In the genomic region with DNA sequence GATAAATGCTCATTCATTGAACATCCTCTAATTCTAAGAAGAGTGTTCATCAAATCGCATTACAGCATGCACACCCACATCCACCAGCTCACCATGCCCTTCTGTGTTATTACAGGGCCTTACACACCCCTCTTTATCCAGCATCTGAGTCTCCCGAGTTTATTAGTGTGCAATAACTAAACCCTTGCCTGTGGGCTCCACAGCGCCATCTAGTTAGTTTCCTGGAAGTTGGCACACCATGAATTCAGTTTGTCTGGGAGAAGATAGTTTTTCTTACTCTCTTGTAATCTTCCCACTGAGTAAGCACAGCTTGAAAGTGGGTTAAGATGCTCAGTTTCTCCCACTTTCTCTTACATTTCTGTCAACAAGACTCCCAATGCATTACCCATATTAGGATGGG, we compare ENCODE assay signal across 10 mouse cellular contexts.
A peak's percentile ranks its signal among the peaks of the same experiment; 100 is the strongest.
DNase-seq lines count a peak whose midpoint lies in the region; ATAC-seq and TF ChIP-seq lines count a peak whose summit lies in the region.
"Had no signal": no experiment of that assay in that cellular context is flagged by ENCODE, and none has a peak within 500 bp of the region (broad histone marks: within the 10 kb centered on the region; RNA-seq: fewer than 3 reads in every experiment).

No protein-coding gene starts in this region.

- TF ChIP-seq EP300 in liver, postnatal 0 days (IDR thresholded peaks at IDR 0.05; ENCODE audit: low read depth): no peak

- no peak for DNase-seq in forebrain, postnatal 0 days
- no peak for DNase-seq in liver, postnatal 0 days
- no peak for DNase-seq in liver, embryonic 11.5 days (ENCODE audit: low spot score)
- DNase-seq in R1 (ENCODE audit: low read depth, low spot score): peak; percentile 19
- peak; percentile 22 for DNase-seq in lung, postnatal 14 days
- DNase-seq in forebrain, embryonic 14.5 days (ENCODE audit: low spot score): no peak
- DNase-seq in spleen, adult 18-20 months: no peak
- DNase-seq: cerebellum, adult 9-11 months had no signal

- H3K4me3 ChIP-seq in forebrain, postnatal 0 days (ENCODE audit: low read depth, low read length): no peak overlapping the region
- no peak overlapping the region for H3K4me3 ChIP-seq in forebrain, embryonic 15.5 days
- no peak overlapping the region for H3K4me3 ChIP-seq in liver, postnatal 0 days (ENCODE audit: low read depth, low read length)
- H3K4me3 ChIP-seq in liver, embryonic 11.5 days (ENCODE audit: low read depth, low read length): no peak overlapping the region
- no peak overlapping the region for H3K4me3 ChIP-seq in forebrain, embryonic 14.5 days (ENCODE audit: low read depth, low read length)
- H3K4me3 ChIP-seq: limb, embryonic 15.5 days had no signal

- no peaks in the 10 kb centered on the region for H3K9me3 ChIP-seq in forebrain, postnatal 0 days (ENCODE audit: low read length)
- H3K9me3 ChIP-seq in forebrain, embryonic 15.5 days: no peaks in the 10 kb centered on the region
- H3K9me3 ChIP-seq in liver, postnatal 0 days (ENCODE audit: low read length): no peaks in the 10 kb centered on the region
- no peaks in the 10 kb centered on the region for H3K9me3 ChIP-seq in liver, embryonic 11.5 days (ENCODE audit: control insufficient read depth, low read length)
- H3K9me3 ChIP-seq in forebrain, embryonic 14.5 days (replicated peaks; ENCODE audit: control insufficient read depth, low read length): no peaks in the 10 kb centered on the region
- H3K9me3 ChIP-seq: limb, embryonic 15.5 days had no signal

- H3K9ac ChIP-seq in forebrain, postnatal 0 days: no peak overlapping the region
- no peak overlapping the region for H3K9ac ChIP-seq in forebrain, embryonic 15.5 days (replicated peaks)
- H3K9ac ChIP-seq in liver, postnatal 0 days (replicated peaks): no peak overlapping the region
- no peak overlapping the region for H3K9ac ChIP-seq in liver, embryonic 11.5 days (ENCODE audit: low read depth, low read length)
- H3K9ac ChIP-seq in forebrain, embryonic 14.5 days (ENCODE audit: low read length): no peak overlapping the region
- H3K9ac ChIP-seq: limb, embryonic 15.5 days had no signal

- WGBS in forebrain, postnatal 0 days: 62% methylated on average over 3 of the region's 3 CpGs
- WGBS in forebrain, embryonic 15.5 days: 66% methylated on average over 3 of the region's 3 CpGs
- 51% methylated on average over 3 of the region's 3 CpGs for WGBS in liver, postnatal 0 days (ENCODE audit: insufficient replicate concordance)
- 56% methylated on average over 3 of the region's 3 CpGs for WGBS in liver, embryonic 11.5 days
- 56% methylated on average over 3 of the region's 3 CpGs for WGBS in forebrain, embryonic 14.5 days

- H3K36me3 ChIP-seq in forebrain, postnatal 0 days (ENCODE audit: insufficient read depth): no peaks in the 10 kb centered on the region
- no peaks in the 10 kb centered on the region for H3K36me3 ChIP-seq in forebrain, embryonic 15.5 days
- no peaks in the 10 kb centered on the region for H3K36me3 ChIP-seq in liver, postnatal 0 days (replicated peaks; ENCODE audit: insufficient read depth, low read length)
- H3K36me3 ChIP-seq in liver, embryonic 11.5 days (ENCODE audit: control insufficient read depth, insufficient read depth, low read length): no peaks in the 10 kb centered on the region
- H3K36me3 ChIP-seq in forebrain, embryonic 14.5 days (ENCODE audit: control insufficient read depth, insufficient read depth, low read length): no peaks in the 10 kb centered on the region
- H3K36me3 ChIP-seq: limb, embryonic 15.5 days had no signal

- no peak overlapping the region for H3K27ac ChIP-seq in forebrain, postnatal 0 days (ENCODE audit: low read depth, low read length)
- H3K27ac ChIP-seq in forebrain, embryonic 15.5 days (replicated peaks): no peak overlapping the region
- H3K27ac ChIP-seq in liver, postnatal 0 days (ENCODE audit: low read depth): no peak overlapping the region
- H3K27ac ChIP-seq in liver, embryonic 11.5 days (ENCODE audit: low read depth, low read length): no peak overlapping the region
- H3K27ac ChIP-seq in forebrain, embryonic 14.5 days (ENCODE audit: low read depth, low read length): no peak overlapping the region
- H3K27ac ChIP-seq: limb, embryonic 15.5 days had no signal

- TF ChIP-seq CTCF in forebrain, postnatal 0 days (IDR thresholded peaks at IDR 0.05; ENCODE audit: low read depth): peak; percentile 54
- peak; percentile 38 for TF ChIP-seq CTCF in liver, postnatal 0 days (IDR thresholded peaks at IDR 0.05; ENCODE audit: low read depth)

- peaks cover 14% of the 10 kb centered on the region for H3K4me1 ChIP-seq in forebrain, postnatal 0 days (ENCODE audit: insufficient read depth)
- H3K4me1 ChIP-seq in forebrain, embryonic 15.5 days: peaks cover 18% of the 10 kb centered on the region
- H3K4me1 ChIP-seq in liver, postnatal 0 days (ENCODE audit: insufficient read depth): no peaks in the 10 kb centered on the region
- no peaks in the 10 kb centered on the region for H3K4me1 ChIP-seq in liver, embryonic 11.5 days (replicated peaks; ENCODE audit: control insufficient read depth, insufficient read depth, low read length)
- H3K4me1 ChIP-seq in forebrain, embryonic 14.5 days (ENCODE audit: control insufficient read depth, insufficient read depth, low read length): peaks cover 3% of the 10 kb centered on the region; the same call in 1 of the 2 replicates
- H3K4me1 ChIP-seq: limb, embryonic 15.5 days had no signal

- H3K4me2 ChIP-seq in forebrain, postnatal 0 days (ENCODE audit: low read depth): no peak overlapping the region
- H3K4me2 ChIP-seq in forebrain, embryonic 15.5 days (replicated peaks): no peak overlapping the region
- no peak overlapping the region for H3K4me2 ChIP-seq in liver, postnatal 0 days (ENCODE audit: low read depth, low read length)
- H3K4me2 ChIP-seq in liver, embryonic 11.5 days: no peak overlapping the region
- H3K4me2 ChIP-seq in forebrain, embryonic 14.5 days (ENCODE audit: low read length): no peak overlapping the region
- H3K4me2 ChIP-seq: limb, embryonic 15.5 days had no signal

- no peaks in the 10 kb centered on the region for H3K27me3 ChIP-seq in forebrain, postnatal 0 days (ENCODE audit: insufficient read depth, low read length)
- H3K27me3 ChIP-seq in forebrain, embryonic 15.5 days: no peaks in the 10 kb centered on the region
- H3K27me3 ChIP-seq in liver, postnatal 0 days (ENCODE audit: insufficient read depth, low read length): no peaks in the 10 kb centered on the region
- no peaks in the 10 kb centered on the region for H3K27me3 ChIP-seq in liver, embryonic 11.5 days (replicated peaks; ENCODE audit: control insufficient read depth, insufficient read depth, low read length)
- H3K27me3 ChIP-seq in forebrain, embryonic 14.5 days (replicated peaks; ENCODE audit: control insufficient read depth, insufficient read depth, low read length): 0 out of 2 replicates have a peak, but pooled peaks cover 3% of the 10 kb centered on the region
- H3K27me3 ChIP-seq: limb, embryonic 15.5 days had no signal

- ATAC-seq in forebrain, postnatal 0 days: no peak
- no peak for ATAC-seq in forebrain, embryonic 15.5 days (replicated peaks)
- ATAC-seq in liver, postnatal 0 days: no peak
- no peak for ATAC-seq in liver, embryonic 11.5 days (replicated peaks; ENCODE audit: low FRiP score)
- ATAC-seq in forebrain, embryonic 14.5 days: no peak

Comparison
In these comparisons a context has a peak if more than half of its experiments do, and no peak if none do; other contexts are left out.
1. DNase-seq: peak in R1 (single experiment) and lung, postnatal 14 days (single experiment); none in forebrain, postnatal 0 days (single experiment), liver, postnatal 0 days (single experiment), liver, embryonic 11.5 days (single experiment), forebrain, embryonic 14.5 days (single experiment) and spleen, adult 18-20 months (0 of 2).